Mouse (Mus musculus): ENCODE results near the gene Pepd. TPM values are rescaled to one million over a fixed set of nuclear protein-coding genes. Genes with fewer than 3 reads are reported as not detected.

Gene Pepd
- total RNA-seq, 1 experiment, result 53.9 TPM

DNA sequence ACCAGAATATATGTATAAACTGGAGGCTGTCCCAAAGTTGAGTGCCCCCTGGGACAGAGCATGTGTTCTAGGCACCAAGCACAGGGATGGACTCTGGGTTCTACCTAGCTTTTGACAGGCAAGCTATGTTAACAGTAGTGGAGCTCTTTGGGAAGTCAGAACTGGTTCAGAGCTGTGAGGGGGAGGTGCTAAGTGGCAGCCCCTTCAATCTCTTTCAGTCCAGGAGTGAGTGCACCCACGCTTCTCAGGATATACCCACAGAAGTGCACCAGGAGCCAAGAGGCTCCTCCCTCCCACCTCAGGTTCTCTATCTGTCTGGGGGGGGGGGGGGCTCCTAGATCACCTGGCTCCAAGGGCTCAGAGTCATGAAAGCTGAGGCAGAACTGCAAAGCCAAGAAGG lies 112.2 kb downstream of the Pepd start:
- H3K9me3 ChIP-seq (ENCODE audit: control insufficient read depth, insufficient read depth, low read depth, low read length), result no peaks in the 10 kb centered on the region
- peaks cover 6% of the 10 kb centered on the region; the same call in 1 of the 2 replicates for H3K36me3 ChIP-seq (ENCODE audit: control insufficient read depth, insufficient read depth, low read length, poor library complexity, severe bottlenecking)
- H3K9ac ChIP-seq (ENCODE audit: insufficient read depth, low read depth, low read length, poor library complexity, severe bottlenecking), result no peak overlapping the region
- in situ Hi-C loops (cut with MboI; ENCODE audit: low sequenced_read_pairs in 2 of 2, unreplicated experiment in 2 of 2), result loop anchor here in 1 of 2 experiments (25.0 kb wide), 1 partner anchor 187 kb away; no protein-coding TSS in a partner anchor
- no peak for DNase-seq (ENCODE audit: low read depth, low spot score)
- H3K27ac ChIP-seq (ENCODE audit: insufficient read depth, low read depth, low read length, poor library complexity, severe bottlenecking), result no peak overlapping the region
- TF ChIP-seq HCFC1 (IDR thresholded peaks at IDR 0.05; ENCODE audit: borderline replicate concordance, insufficient read depth, low read length), result no peak
- TF ChIP-seq CHD2 (IDR thresholded peaks at IDR 0.05; ENCODE audit: low read depth, low read length), result no peak
- TF ChIP-seq MAFK (IDR thresholded peaks at IDR 0.05; ENCODE audit: insufficient read depth, low read depth, low read length), result no peak
- no peak for TF ChIP-seq ZC3H11A (IDR thresholded peaks at IDR 0.05; ENCODE audit: borderline replicate concordance, low read depth, low read length)
- no peak for TF ChIP-seq ZNF384 (IDR thresholded peaks at IDR 0.05; ENCODE audit: low read depth, low read length)
- H3K4me3 ChIP-seq (ENCODE audit: insufficient read depth in 1 of 2, low read depth in 1 of 2, low read length in 2 of 2, poor library complexity in 1 of 2, severe bottlenecking in 1 of 2), result no peak overlapping the region
- peaks cover 0 to 4% of the 10 kb centered on the region in 2 experiments; a peak in 1 of 4 replicates for H3K4me1 ChIP-seq (ENCODE audit: control insufficient read depth in 2 of 2, insufficient read depth in 2 of 2, low read length in 2 of 2, poor library complexity in 1 of 2)

DNA sequence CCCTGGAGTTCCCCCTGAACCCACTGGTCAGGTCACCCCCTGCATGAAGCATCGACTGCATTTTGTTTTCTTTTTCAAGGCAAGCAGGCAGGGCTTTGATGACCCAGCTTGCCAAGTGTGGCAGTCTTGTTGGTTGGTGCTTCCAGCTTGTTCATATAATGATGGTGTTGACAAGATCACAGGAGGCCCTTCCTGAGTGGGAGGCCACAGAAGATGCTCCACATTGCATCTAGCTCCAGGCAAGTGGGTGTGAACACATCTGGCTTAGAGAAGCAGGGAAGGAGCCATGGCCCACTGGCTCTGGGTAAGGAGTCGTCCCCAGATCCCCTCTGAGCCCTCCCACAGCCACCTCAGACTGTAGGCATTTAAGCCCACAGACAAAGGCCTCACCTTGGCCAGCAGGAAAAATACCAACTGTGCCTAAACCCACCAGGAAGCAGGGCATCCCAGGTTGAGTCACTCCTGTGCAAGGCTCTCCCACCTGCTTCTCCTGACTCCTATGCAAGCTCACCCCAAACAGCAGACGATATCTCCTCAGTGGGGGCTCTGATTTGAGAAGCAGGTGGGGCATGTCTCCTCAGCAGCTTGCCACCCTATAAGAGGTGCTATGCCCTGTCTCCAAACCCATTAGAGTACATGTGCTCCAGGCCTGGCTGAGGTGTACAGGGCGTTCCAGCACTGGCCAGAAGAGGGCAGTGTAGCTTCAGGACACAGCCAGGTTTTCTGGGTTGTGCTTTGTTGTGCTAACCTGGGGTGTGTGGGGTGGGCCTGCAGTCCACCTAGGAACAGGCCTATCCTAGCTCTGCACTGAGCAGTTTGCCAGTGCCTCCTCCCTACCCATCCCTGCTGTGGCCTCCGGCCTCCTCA lies 113.5 kb downstream of the Pepd start:
- peak; percentile 37 for DNase-seq (ENCODE audit: low read depth, low spot score)
- no peak overlapping the region for H3K27ac ChIP-seq (ENCODE audit: insufficient read depth, low read depth, low read length, poor library complexity, severe bottlenecking)
- peaks cover 0 to 4% of the 10 kb centered on the region in 2 experiments; a peak in 1 of 4 replicates for H3K4me1 ChIP-seq (ENCODE audit: control insufficient read depth in 2 of 2, insufficient read depth in 2 of 2, low read length in 2 of 2, poor library complexity in 1 of 2)
- H3K4me3 ChIP-seq (ENCODE audit: insufficient read depth in 1 of 2, low read depth in 1 of 2, low read length in 2 of 2, poor library complexity in 1 of 2, severe bottlenecking in 1 of 2), result no peak overlapping the region
- peaks cover 9% of the 10 kb centered on the region; the same call in 1 of the 2 replicates for H3K36me3 ChIP-seq (ENCODE audit: control insufficient read depth, insufficient read depth, low read length, poor library complexity, severe bottlenecking)
- H3K9ac ChIP-seq (ENCODE audit: insufficient read depth, low read depth, low read length, poor library complexity, severe bottlenecking), result no peak overlapping the region
- in situ Hi-C loops (cut with MboI; ENCODE audit: low sequenced_read_pairs in 2 of 2, unreplicated experiment in 2 of 2), result no loop called here
- TF ChIP-seq HCFC1 (IDR thresholded peaks at IDR 0.05; ENCODE audit: borderline replicate concordance, insufficient read depth, low read length) (no peak), MAFK (IDR thresholded peaks at IDR 0.05; ENCODE audit: insufficient read depth, low read depth, low read length) (no peak), CHD2 (IDR thresholded peaks at IDR 0.05; ENCODE audit: low read depth, low read length) (no peak), ZC3H11A (IDR thresholded peaks at IDR 0.05; ENCODE audit: borderline replicate concordance, low read depth, low read length) (peak; percentile 68; the same call in 1 of the 2 replicates), ZNF384 (IDR thresholded peaks at IDR 0.05; ENCODE audit: low read depth, low read length) (no peak)
- H3K9me3 ChIP-seq (ENCODE audit: control insufficient read depth, insufficient read depth, low read depth, low read length), result no peaks in the 10 kb centered on the region

DNA sequence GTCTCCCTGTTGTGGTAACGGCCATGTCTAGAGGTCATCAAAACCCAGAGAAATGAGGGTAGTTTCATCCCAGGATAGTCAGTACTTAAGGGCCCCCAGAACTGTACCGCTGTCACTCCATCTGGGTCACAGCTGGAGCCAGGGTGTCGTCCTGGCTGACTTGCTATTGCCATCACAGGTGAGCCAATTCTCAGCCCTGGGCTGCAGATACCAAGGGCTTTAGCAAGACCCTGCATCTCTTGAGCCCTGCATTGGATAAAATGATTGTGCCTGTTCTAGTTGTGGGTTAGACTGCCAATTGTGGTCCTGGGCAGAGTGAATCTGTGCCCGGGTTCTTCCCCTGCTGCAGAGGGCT lies 114.1 kb downstream of the Pepd start:
- Histone ChIP-seq H3K9me3 (ENCODE audit: control insufficient read depth, insufficient read depth, low read depth, low read length) (no peaks in the 10 kb centered on the region), H3K27ac (ENCODE audit: insufficient read depth, low read depth, low read length, poor library complexity, severe bottlenecking) (no peak overlapping the region), H3K36me3 (ENCODE audit: control insufficient read depth, insufficient read depth, low read length, poor library complexity, severe bottlenecking) (peaks cover 12% of the 10 kb centered on the region; the same call in 1 of the 2 replicates), H3K9ac (ENCODE audit: insufficient read depth, low read depth, low read length, poor library complexity, severe bottlenecking) (no peak overlapping the region), H3K4me3 (ENCODE audit: insufficient read depth in 1 of 2, low read depth in 1 of 2, low read length in 2 of 2, poor library complexity in 1 of 2, severe bottlenecking in 1 of 2) (no peak overlapping the region), H3K4me1 (ENCODE audit: control insufficient read depth in 2 of 2, insufficient read depth in 2 of 2, low read length in 2 of 2, poor library complexity in 1 of 2) (peaks cover 0 to 4% of the 10 kb centered on the region in 2 experiments; a peak in 1 of 4 replicates)
- TF ChIP-seq MAFK (IDR thresholded peaks at IDR 0.05; ENCODE audit: insufficient read depth, low read depth, low read length) (no peak), CHD2 (IDR thresholded peaks at IDR 0.05; ENCODE audit: low read depth, low read length) (no peak), HCFC1 (IDR thresholded peaks at IDR 0.05; ENCODE audit: borderline replicate concordance, insufficient read depth, low read length) (no peak), ZNF384 (IDR thresholded peaks at IDR 0.05; ENCODE audit: low read depth, low read length) (no peak), ZC3H11A (IDR thresholded peaks at IDR 0.05; ENCODE audit: borderline replicate concordance, low read depth, low read length) (no peak)
- no peak for DNase-seq (ENCODE audit: low read depth, low spot score)
- in situ Hi-C loops (cut with MboI; ENCODE audit: low sequenced_read_pairs in 2 of 2, unreplicated experiment in 2 of 2), result no loop called here

DNA sequence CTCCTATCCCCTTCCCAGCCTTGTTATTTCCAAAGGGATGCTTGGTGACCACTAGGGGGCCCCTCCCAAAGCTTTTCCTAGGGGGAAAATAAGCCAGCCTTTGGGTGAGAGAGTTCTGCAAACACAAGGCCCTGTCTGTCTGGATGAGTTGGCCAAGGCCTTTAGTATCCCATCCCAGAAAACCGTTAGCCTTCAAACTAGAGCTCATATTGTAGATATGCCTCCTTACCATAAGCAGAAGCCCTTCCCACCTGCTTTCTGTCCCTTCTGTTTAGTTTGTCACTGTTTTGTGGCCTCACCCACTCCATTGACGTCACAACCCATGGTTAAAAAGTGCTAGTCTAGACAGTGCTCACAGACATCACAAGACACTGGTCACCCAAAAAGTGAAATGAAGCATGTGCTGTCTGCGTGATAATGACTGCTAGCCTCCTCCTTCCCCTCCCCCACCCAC lies 114.7 kb downstream of the Pepd start:
- peak; percentile 35 for DNase-seq (ENCODE audit: low read depth, low spot score)
- in situ Hi-C loops (cut with MboI; ENCODE audit: low sequenced_read_pairs in 2 of 2, unreplicated experiment in 2 of 2), result no loop called here
- H3K9me3 ChIP-seq (ENCODE audit: control insufficient read depth, insufficient read depth, low read depth, low read length), result no peaks in the 10 kb centered on the region
- H3K4me3 ChIP-seq (ENCODE audit: insufficient read depth in 1 of 2, low read depth in 1 of 2, low read length in 2 of 2, poor library complexity in 1 of 2, severe bottlenecking in 1 of 2), result no peak overlapping the region
- TF ChIP-seq MAFK (IDR thresholded peaks at IDR 0.05; ENCODE audit: insufficient read depth, low read depth, low read length) (no peak), CHD2 (IDR thresholded peaks at IDR 0.05; ENCODE audit: low read depth, low read length) (no peak), HCFC1 (IDR thresholded peaks at IDR 0.05; ENCODE audit: borderline replicate concordance, insufficient read depth, low read length) (no peak), ZNF384 (IDR thresholded peaks at IDR 0.05; ENCODE audit: low read depth, low read length) (no peak), ZC3H11A (IDR thresholded peaks at IDR 0.05; ENCODE audit: borderline replicate concordance, low read depth, low read length) (peak; percentile 12; the same call in 1 of the 2 replicates)
- H3K27ac ChIP-seq (ENCODE audit: insufficient read depth, low read depth, low read length, poor library complexity, severe bottlenecking), result no peak overlapping the region
- no peak overlapping the region for H3K9ac ChIP-seq (ENCODE audit: insufficient read depth, low read depth, low read length, poor library complexity, severe bottlenecking)
- peaks cover 18% of the 10 kb centered on the region for H3K36me3 ChIP-seq (ENCODE audit: control insufficient read depth, insufficient read depth, low read length, poor library complexity, severe bottlenecking)
- peaks cover 0 to 4% of the 10 kb centered on the region in 2 experiments; a peak in 1 of 4 replicates for H3K4me1 ChIP-seq (ENCODE audit: control insufficient read depth in 2 of 2, insufficient read depth in 2 of 2, low read length in 2 of 2, poor library complexity in 1 of 2)

Data from ES-E14 (cell line).